ENCODE assay signal across 8 mouse cellular contexts in the genomic region with DNA sequence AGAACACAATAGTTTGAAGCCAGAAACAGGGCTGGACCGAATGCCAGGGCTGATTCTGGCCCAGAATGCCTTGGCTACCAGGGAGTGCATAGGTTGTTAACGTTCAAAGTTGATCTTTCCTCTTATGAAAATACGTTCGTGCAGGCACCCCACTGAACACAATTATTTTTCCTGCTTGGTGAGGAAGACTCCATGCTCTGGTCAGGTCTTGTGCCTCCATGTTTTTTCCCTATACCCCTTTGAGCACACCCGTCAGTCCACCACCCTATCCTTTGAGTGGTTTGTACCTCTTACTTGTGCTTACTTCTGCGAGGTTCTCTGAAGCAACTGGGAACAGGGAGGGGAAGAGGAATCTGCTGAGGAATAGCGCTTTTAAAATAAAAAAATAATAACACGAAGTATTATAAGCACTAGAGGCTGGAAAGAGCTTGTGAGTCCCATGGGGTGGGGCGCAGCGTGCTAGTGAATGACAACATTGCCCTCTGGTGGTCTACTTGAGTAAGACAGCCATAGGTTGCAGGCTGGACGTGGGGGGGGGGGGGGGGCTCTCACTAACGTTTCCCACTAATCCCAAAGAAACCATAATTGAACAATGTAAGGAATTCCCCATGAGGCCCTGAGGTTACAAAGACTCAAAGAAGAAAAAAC.
DNase-seq lines count a peak whose midpoint lies in the region; ATAC-seq and TF ChIP-seq lines count a peak whose summit lies in the region.

No protein-coding gene starts in this region.

- peak; percentile 90 for ATAC-seq in forebrain, postnatal 0 days
- peak; percentile 80 for ATAC-seq in hindbrain, embryonic 12.5 days (ENCODE audit: low FRiP score)
- ATAC-seq in monocyte, adult 5-6 weeks (replicated peaks; ENCODE audit: insufficient number of reproducible peaks, low FRiP score, low TSS enrichment, poor library complexity, severe bottlenecking), result no peak

- no peaks in the 10 kb centered on the region for H3K36me3 ChIP-seq in forebrain, postnatal 0 days (ENCODE audit: insufficient read depth)
- H3K36me3 ChIP-seq in hindbrain, embryonic 12.5 days, result no peaks in the 10 kb centered on the region

- no peaks in the 10 kb centered on the region for H3K9me3 ChIP-seq in forebrain, postnatal 0 days (ENCODE audit: low read length)
- no peaks in the 10 kb centered on the region for H3K9me3 ChIP-seq in hindbrain, embryonic 12.5 days (replicated peaks)

- WGBS in forebrain, postnatal 0 days, result 41% methylated on average over 12 of the region's 12 CpGs
- WGBS in hindbrain, embryonic 12.5 days, result 45% methylated on average over 12 of the region's 12 CpGs

- peak; percentile 82 for TF ChIP-seq CTCF in forebrain, postnatal 0 days (IDR thresholded peaks at IDR 0.05; ENCODE audit: low read depth)

- no peaks in the 10 kb centered on the region for H3K27me3 ChIP-seq in forebrain, postnatal 0 days (ENCODE audit: insufficient read depth, low read length)
- H3K27me3 ChIP-seq in hindbrain, embryonic 12.5 days, result no peaks in the 10 kb centered on the region

- H3K9ac ChIP-seq in forebrain, postnatal 0 days, result no peak overlapping the region
- no peak overlapping the region for H3K9ac ChIP-seq in hindbrain, embryonic 12.5 days

- no peak overlapping the region for H3K4me3 ChIP-seq in forebrain, postnatal 0 days (ENCODE audit: low read depth, low read length)
- H3K4me3 ChIP-seq in hindbrain, embryonic 12.5 days, result no peak overlapping the region

- peak; percentile 32 for DNase-seq in MN1 (ENCODE audit: low spot score)
- DNase-seq in cerebellum, adult 11 months, result peak; percentile 12
- peak; percentile 85 for DNase-seq in forebrain, postnatal 0 days
- peak; percentile 40 for DNase-seq in layer of hippocampus, adult 9-11 months
- DNase-seq in lung, postnatal 4 days, result peak; percentile 55 to 71
- DNase-seq in right cerebral cortex, adult 18-20 months, result peak; percentile 68

- no peak overlapping the region for H3K27ac ChIP-seq in forebrain, postnatal 0 days (ENCODE audit: low read depth, low read length)
- H3K27ac ChIP-seq in hindbrain, embryonic 12.5 days, result no peak overlapping the region

- peak overlapping the region; percentile 28; the same call in 1 of the 2 replicates for H3K4me2 ChIP-seq in forebrain, postnatal 0 days (ENCODE audit: low read depth)
- H3K4me2 ChIP-seq in hindbrain, embryonic 12.5 days (replicated peaks), result no peak overlapping the region

- H3K4me1 ChIP-seq in forebrain, postnatal 0 days (ENCODE audit: insufficient read depth), result no peaks in the 10 kb centered on the region
- no peaks in the 10 kb centered on the region for H3K4me1 ChIP-seq in hindbrain, embryonic 12.5 days

Comparison
In these comparisons a context has a peak if more than half of its experiments do, and no peak if none do; other contexts are left out.
1. DNase-seq: peak in every context shown above with its lines; median percentile 85 in forebrain, postnatal 0 days; 68 in right cerebral cortex, adult 18-20 months; 63 in lung, postnatal 4 days; 40 in layer of hippocampus, adult 9-11 months; 32 in MN1; 12 in cerebellum, adult 11 months.